Mouse (Mus musculus) brain, embryonic 14.5 days (tissue): ENCODE measurements around the gene Atp2b2.

Experiments used
- CTCF ChIP-seq: fragments of 200-500 bp; IDR thresholded peaks from 2 replicates; pipeline ENCODE4 v1.5.1; 2012; ENCODE audit warnings: inconsistent platforms, mild to moderate bottlenecking, moderate library complexity, borderline replicate concordance; ENCODE audit not compliant: insufficient read depth, insufficient read length; ENCODE audit errors: extremely low read depth
- POLR2A ChIP-seq: fragments of 200-500 bp; IDR thresholded peaks from 2 replicates; pipeline ENCODE4 v1.6.1; 2012; ENCODE audit warnings: mild to moderate bottlenecking, inconsistent platforms, borderline replicate concordance; ENCODE audit not compliant: poor library complexity, insufficient read depth, insufficient read length, severe bottlenecking; ENCODE audit errors: extremely low read depth

GRCm38 (mm10) chr6:113737318-113738046 is 304.9 kb downstream of the Atp2b2 start:
- TF ChIP-seq POLR2A = no peak
- no peak for TF ChIP-seq CTCF
